Mouse (Mus musculus): Measurements from ENCODE around the gene Arid1b.

GRCm38 (mm10) chr17:5185501-5185900 lies 191.4 kb downstream of the Arid1b start:
- TF ChIP-seq CTCF (IDR thresholded peaks at IDR 0.05; ENCODE audit: low read depth) (no peak), EP300 (IDR thresholded peaks at IDR 0.05; ENCODE audit: low read depth) (no peak)

All from liver, postnatal 0 days (tissue).